Mouse (Mus musculus): ENCODE results near the gene Hic1. TPM values are rescaled to one million over a fixed set of nuclear protein-coding genes. Genes with fewer than 3 reads are reported as not detected.

Hic1 gene
- polyA plus RNA-seq, 1 experiment from 2014 or later, result 2.5 TPM

GRCm38 (mm10) chr11:75141038-75141437, 28.3 kb downstream of the Hic1 start:
- Histone ChIP-seq H3K4me2 (no peak overlapping the region), H3K9me3 (replicated peaks; ENCODE audit: control insufficient read depth, low read length) (no peaks in the 10 kb centered on the region), H3K27me3 (ENCODE audit: control insufficient read depth, insufficient read depth, low read length) (no peaks in the 10 kb centered on the region), H3K4me3 (ENCODE audit: low read depth, low read length) (no peak overlapping the region), H3K36me3 (ENCODE audit: control insufficient read depth, insufficient read depth, low read length) (peaks cover 3% of the 10 kb centered on the region; the same call in 1 of the 2 replicates), H3K4me1 (ENCODE audit: control insufficient read depth, insufficient read depth, low read length) (peaks cover 50% of the 10 kb centered on the region), H3K27ac (ENCODE audit: low read depth, low read length) (peak overlapping the region; percentile 89), H3K9ac (ENCODE audit: low read depth, low read length) (no peak overlapping the region)
- 63% methylated on average over 3 of the region's 3 CpGs for WGBS (ENCODE audit: insufficient replicate concordance)
- ATAC-seq (replicated peaks; ENCODE audit: insufficient number of reproducible peaks, low FRiP score, low TSS enrichment), result no peak

DNA sequence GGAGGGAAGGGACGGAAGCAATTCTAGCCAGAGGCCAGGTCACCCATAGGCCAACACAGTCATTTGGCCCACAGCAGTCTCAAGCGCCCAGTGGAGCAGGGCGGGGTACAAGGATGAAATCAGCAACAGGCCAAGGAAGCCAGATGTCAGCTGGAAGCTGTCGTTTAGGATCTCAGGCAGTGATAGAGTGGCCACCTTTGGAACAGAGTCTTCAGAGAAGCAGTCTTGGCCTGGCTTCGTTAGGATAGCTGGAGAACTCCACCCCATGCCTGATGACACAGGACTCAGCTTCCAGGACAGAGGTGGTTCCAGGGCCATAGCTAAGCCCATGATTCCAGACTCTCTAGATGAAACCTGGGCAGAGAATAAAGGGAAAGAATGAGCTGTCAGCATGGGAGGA, 28.9 kb downstream of the Hic1 start:
- Histone ChIP-seq H3K27ac (ENCODE audit: low read depth, low read length) (peak overlapping the region; percentile 89), H3K4me1 (ENCODE audit: control insufficient read depth, insufficient read depth, low read length) (peaks cover 47% of the 10 kb centered on the region), H3K36me3 (ENCODE audit: control insufficient read depth, insufficient read depth, low read length) (peaks cover 3% of the 10 kb centered on the region; the same call in 1 of the 2 replicates), H3K4me3 (ENCODE audit: low read depth, low read length) (no peak overlapping the region), H3K4me2 (no peak overlapping the region), H3K27me3 (ENCODE audit: control insufficient read depth, insufficient read depth, low read length) (no peaks in the 10 kb centered on the region), H3K9me3 (replicated peaks; ENCODE audit: control insufficient read depth, low read length) (no peaks in the 10 kb centered on the region), H3K9ac (ENCODE audit: low read depth, low read length) (no peak overlapping the region)
- no peak for ATAC-seq (replicated peaks; ENCODE audit: insufficient number of reproducible peaks, low FRiP score, low TSS enrichment)
- WGBS (ENCODE audit: insufficient replicate concordance), result 63% methylated on average over 5 of the region's 5 CpGs

- peaks cover under 1% of the 10 kb centered on the region; the same call in 1 of the 2 replicates for H3K36me3 ChIP-seq (ENCODE audit: control insufficient read depth, insufficient read depth, low read length)
- peaks cover 52% of the 10 kb centered on the region for H3K4me1 ChIP-seq (ENCODE audit: control insufficient read depth, insufficient read depth, low read length)
- H3K27me3 ChIP-seq (ENCODE audit: control insufficient read depth, insufficient read depth, low read length), result no peaks in the 10 kb centered on the region
- H3K9ac ChIP-seq (ENCODE audit: low read depth, low read length), result 0 out of 2 replicates have a peak overlapping the region, but pooled peaks have one; percentile 28
- H3K27ac ChIP-seq (ENCODE audit: low read depth, low read length), result peak overlapping the region; percentile 89
- ATAC-seq (replicated peaks; ENCODE audit: insufficient number of reproducible peaks, low FRiP score, low TSS enrichment), result peak; percentile 74
- 31% methylated on average over 11 of the region's 11 CpGs for WGBS (ENCODE audit: insufficient replicate concordance)
- H3K4me3 ChIP-seq (ENCODE audit: low read depth, low read length), result no peak overlapping the region
- no peaks in the 10 kb centered on the region for H3K9me3 ChIP-seq (replicated peaks; ENCODE audit: control insufficient read depth, low read length)
- H3K4me2 ChIP-seq, result peak overlapping the region; percentile 27; the same call in 1 of the 2 replicates
These were observed 30.0 kb downstream of the Hic1 start for GRCm38 (mm10) chr11:75139122-75139963.

DNA sequence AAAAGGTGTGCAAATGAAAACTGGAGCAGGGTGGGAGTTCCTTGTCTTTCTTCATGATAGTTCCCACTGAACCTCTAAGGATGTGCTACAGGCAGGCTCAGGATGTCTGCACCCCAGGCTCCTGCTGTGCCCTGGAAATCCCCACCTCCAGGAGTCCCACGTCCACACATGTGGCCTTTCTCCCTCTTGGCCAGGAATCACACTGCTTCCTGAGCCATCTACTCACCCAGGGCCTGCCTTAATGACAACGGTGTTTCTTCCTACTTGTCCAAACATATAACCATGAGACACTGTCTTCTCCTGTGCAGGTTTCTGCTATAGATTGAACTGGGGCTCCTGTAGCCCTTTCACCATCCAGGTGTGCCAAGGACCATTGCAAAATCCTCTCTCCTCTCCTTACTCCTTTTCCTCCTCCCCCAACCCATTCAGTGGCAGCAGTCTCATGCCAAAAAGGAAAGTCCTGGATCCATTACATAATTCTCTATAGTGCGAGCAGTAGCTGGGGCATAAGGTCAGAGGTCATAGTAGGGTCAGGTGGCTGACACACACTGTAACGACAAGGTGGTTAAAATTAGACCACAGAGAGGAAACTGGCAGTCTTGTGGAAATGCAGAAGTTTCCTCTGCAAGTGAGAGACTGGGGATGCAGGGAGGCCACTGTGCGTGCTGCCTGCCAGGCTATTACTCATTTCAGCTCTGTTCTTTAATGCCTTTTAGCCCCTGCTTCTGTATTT, 32.5 kb downstream of the Hic1 start:
- Histone ChIP-seq H3K9ac (ENCODE audit: low read depth, low read length) (no peak overlapping the region), H3K9me3 (replicated peaks; ENCODE audit: control insufficient read depth, low read length) (no peaks in the 10 kb centered on the region), H3K27me3 (ENCODE audit: control insufficient read depth, insufficient read depth, low read length) (no peaks in the 10 kb centered on the region), H3K4me2 (0 out of 2 replicates have a peak overlapping the region, but pooled peaks have one; percentile 18), H3K36me3 (ENCODE audit: control insufficient read depth, insufficient read depth, low read length) (no peaks in the 10 kb centered on the region), H3K27ac (ENCODE audit: low read depth, low read length) (0 out of 2 replicates have a peak overlapping the region, but pooled peaks have one; percentile 47), H3K4me1 (ENCODE audit: control insufficient read depth, insufficient read depth, low read length) (peaks cover 60% of the 10 kb centered on the region), H3K4me3 (ENCODE audit: low read depth, low read length) (no peak overlapping the region)
- WGBS (ENCODE audit: insufficient replicate concordance), result 37% methylated on average over 5 of the region's 5 CpGs
- ATAC-seq (replicated peaks; ENCODE audit: insufficient number of reproducible peaks, low FRiP score, low TSS enrichment), result no peak

GRCm38 (mm10) chr11:75135358-75135757, 34.0 kb downstream of the Hic1 start:
- H3K4me3 ChIP-seq (ENCODE audit: low read depth, low read length), result no peak overlapping the region
- H3K36me3 ChIP-seq (ENCODE audit: control insufficient read depth, insufficient read depth, low read length), result no peaks in the 10 kb centered on the region
- no peak overlapping the region for H3K27ac ChIP-seq (ENCODE audit: low read depth, low read length)
- H3K4me2 ChIP-seq, result no peak overlapping the region
- no peak overlapping the region for H3K9ac ChIP-seq (ENCODE audit: low read depth, low read length)
- peaks cover 48% of the 10 kb centered on the region for H3K4me1 ChIP-seq (ENCODE audit: control insufficient read depth, insufficient read depth, low read length)
- H3K9me3 ChIP-seq (replicated peaks; ENCODE audit: control insufficient read depth, low read length), result no peaks in the 10 kb centered on the region
- 86% methylated on average over 4 of the region's 4 CpGs for WGBS (ENCODE audit: insufficient replicate concordance)
- ATAC-seq (replicated peaks; ENCODE audit: insufficient number of reproducible peaks, low FRiP score, low TSS enrichment), result no peak
- H3K27me3 ChIP-seq (ENCODE audit: control insufficient read depth, insufficient read depth, low read length), result no peaks in the 10 kb centered on the region

- no peaks in the 10 kb centered on the region for H3K9me3 ChIP-seq (replicated peaks; ENCODE audit: control insufficient read depth, low read length)
- WGBS (ENCODE audit: insufficient replicate concordance), result 61% methylated on average over 5 of the region's 5 CpGs
- H3K9ac ChIP-seq (ENCODE audit: low read depth, low read length), result no peak overlapping the region
- no peak overlapping the region for H3K4me3 ChIP-seq (ENCODE audit: low read depth, low read length)
- peak overlapping the region; percentile 51 for H3K27ac ChIP-seq (ENCODE audit: low read depth, low read length)
- H3K4me2 ChIP-seq, result no peak overlapping the region
- H3K36me3 ChIP-seq (ENCODE audit: control insufficient read depth, insufficient read depth, low read length), result no peaks in the 10 kb centered on the region
- H3K4me1 ChIP-seq (ENCODE audit: control insufficient read depth, insufficient read depth, low read length), result peaks cover 42% of the 10 kb centered on the region
- no peak for ATAC-seq (replicated peaks; ENCODE audit: insufficient number of reproducible peaks, low FRiP score, low TSS enrichment)
- no peaks in the 10 kb centered on the region for H3K27me3 ChIP-seq (ENCODE audit: control insufficient read depth, insufficient read depth, low read length)
These were observed 34.7 kb downstream of the Hic1 start for GRCm38 (mm10) chr11:75134485-75135068.

GRCm38 (mm10) chr11:75133951-75134350, 35.4 kb downstream of the Hic1 start:
- Histone ChIP-seq H3K9me3 (replicated peaks; ENCODE audit: control insufficient read depth, low read length) (no peaks in the 10 kb centered on the region), H3K27me3 (ENCODE audit: control insufficient read depth, insufficient read depth, low read length) (no peaks in the 10 kb centered on the region), H3K4me3 (ENCODE audit: low read depth, low read length) (no peak overlapping the region), H3K36me3 (ENCODE audit: control insufficient read depth, insufficient read depth, low read length) (no peaks in the 10 kb centered on the region), H3K27ac (ENCODE audit: low read depth, low read length) (peak overlapping the region; percentile 51; the same call in 1 of the 2 replicates), H3K4me1 (ENCODE audit: control insufficient read depth, insufficient read depth, low read length) (peaks cover 36% of the 10 kb centered on the region), H3K4me2 (no peak overlapping the region), H3K9ac (ENCODE audit: low read depth, low read length) (no peak overlapping the region)
- ATAC-seq (replicated peaks; ENCODE audit: insufficient number of reproducible peaks, low FRiP score, low TSS enrichment), result no peak; the same call in 1 of the 2 replicates
- WGBS (ENCODE audit: insufficient replicate concordance), result 10% methylated on average over 2 of the region's 2 CpGs

DNA sequence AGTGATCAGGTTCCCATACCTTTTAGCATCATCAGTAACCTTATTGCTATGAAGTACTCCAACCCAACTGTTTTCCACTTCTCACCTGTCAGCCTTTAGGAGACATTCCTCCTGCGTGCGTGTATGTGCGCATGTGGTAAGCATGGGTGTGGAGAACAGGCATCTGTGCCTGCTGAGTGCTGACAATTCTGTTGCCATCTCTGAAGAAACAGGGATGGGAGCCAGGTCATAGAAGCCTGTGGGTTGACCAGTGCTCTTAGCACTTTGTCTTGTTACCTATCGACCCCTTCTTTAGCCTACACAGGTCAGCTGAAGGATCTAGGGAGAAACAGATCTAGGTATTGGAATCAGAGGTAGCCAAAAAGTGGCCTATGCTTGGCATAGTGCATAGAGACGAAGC, 35.9 kb downstream of the Hic1 start:
- no peak overlapping the region for H3K4me3 ChIP-seq (ENCODE audit: low read depth, low read length)
- H3K36me3 ChIP-seq (ENCODE audit: control insufficient read depth, insufficient read depth, low read length), result no peaks in the 10 kb centered on the region
- H3K27me3 ChIP-seq (ENCODE audit: control insufficient read depth, insufficient read depth, low read length), result no peaks in the 10 kb centered on the region
- H3K9ac ChIP-seq (ENCODE audit: low read depth, low read length), result no peak overlapping the region
- 86% methylated on average over 5 of the region's 5 CpGs for WGBS (ENCODE audit: insufficient replicate concordance)
- peaks cover 30% of the 10 kb centered on the region for H3K4me1 ChIP-seq (ENCODE audit: control insufficient read depth, insufficient read depth, low read length)
- no peak overlapping the region for H3K4me2 ChIP-seq
- no peak for ATAC-seq (replicated peaks; ENCODE audit: insufficient number of reproducible peaks, low FRiP score, low TSS enrichment)
- no peaks in the 10 kb centered on the region for H3K9me3 ChIP-seq (replicated peaks; ENCODE audit: control insufficient read depth, low read length)
- H3K27ac ChIP-seq (ENCODE audit: low read depth, low read length), result peak overlapping the region; percentile 51; the same call in 1 of the 2 replicates
